Comparison of ENCODE assay signal across 19 mouse cellular contexts in the genomic region with DNA sequence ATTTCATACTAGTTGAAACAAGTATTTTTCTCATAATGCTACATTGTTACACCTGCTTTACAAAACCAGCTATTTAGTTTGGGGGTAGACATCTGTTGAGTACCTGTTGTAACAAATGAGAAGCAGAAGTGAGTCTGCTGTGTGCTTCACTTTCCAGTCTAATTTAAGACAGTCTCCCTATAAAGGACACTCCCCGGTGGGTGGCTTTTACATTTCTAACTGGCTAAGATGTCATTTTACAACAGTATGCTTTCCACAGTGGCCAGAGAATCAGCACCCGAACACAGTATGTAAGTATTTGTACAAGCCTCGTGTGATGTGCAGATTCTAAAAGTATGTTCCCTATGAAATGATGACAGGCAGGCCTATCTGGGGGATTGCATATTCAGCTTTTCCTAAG.
"Had no signal": no experiment of that assay in that cellular context is flagged by ENCODE, and none has a peak within 500 bp of the region (broad histone marks: within the 10 kb centered on the region; RNA-seq: fewer than 3 reads in every experiment).

No protein-coding gene starts in this region.

- DNase-seq: cerebellum, adult 9-11 months; cerebellum, postnatal 10 days; cerebellum, postnatal 14 days; cerebellum, postnatal 25 days; cerebellum, postnatal 36 days; embryo, embryonic 11 days; forebrain, postnatal 0 days; gastrocnemius, adult 2 months; gastrocnemius, postnatal 10 days; gastrocnemius, postnatal 14 days; gastrocnemius, postnatal 25 days; gastrocnemius, postnatal 36 days; heart, adult 11 months; heart, adult 18-20 months; heart, adult 2 months had no signal

- ATAC-seq: forebrain, embryonic 13.5 days; forebrain, embryonic 14.5 days; forebrain, embryonic 15.5 days; forebrain, embryonic 16.5 days; forebrain, postnatal 0 days had no signal
